Mouse (Mus musculus) right cerebral cortex, postnatal 36 days (tissue): Measurements from ENCODE around the gene Ttc30a2.
"Not testable (repeated sequence)": the region's sequence is repeated elsewhere in the genome, so short reads cannot be mapped to it uniquely, and the experiment has no call there.

Experiments
- DNase-seq, 2 experiments: peaks; one replicate each; pipeline ENCODE4 v3.0.0; 2022; ENCODE audit warnings: low spot score in 2 of 2, mixed read lengths in 1 of 2

The Ttc30a2 gene

DNA sequence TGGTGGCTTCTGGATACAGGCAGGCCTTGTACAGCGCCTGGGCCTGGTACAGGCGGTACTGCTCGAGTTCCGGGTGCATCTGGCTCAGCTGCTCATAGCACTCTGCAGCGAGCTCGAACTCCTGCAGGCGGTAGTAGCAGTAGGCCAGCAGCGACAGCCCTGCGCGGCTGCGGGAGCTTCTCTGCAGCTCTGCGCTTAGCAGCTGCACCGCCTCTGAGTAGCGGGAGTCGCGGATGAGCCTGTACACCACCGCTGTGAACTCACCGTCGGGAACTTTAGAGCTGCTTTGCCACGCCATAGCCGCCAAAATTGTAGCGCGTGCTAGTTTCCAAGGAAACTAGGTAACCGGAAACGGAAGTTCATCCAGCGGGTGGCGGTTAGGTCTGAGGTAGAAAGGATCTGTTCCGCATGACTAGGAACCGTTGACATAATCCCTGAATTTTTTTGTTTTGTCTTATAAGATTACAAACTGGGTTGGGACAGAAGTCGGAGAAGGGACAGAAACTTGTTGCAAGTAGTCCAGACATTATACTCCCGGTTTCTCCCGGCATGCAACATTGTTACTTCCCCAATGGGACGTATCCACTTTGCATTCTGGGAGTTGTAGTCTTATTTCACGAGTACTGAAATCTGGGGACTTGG is 3.6 kb upstream of the Ttc30a2 start, which contains the start of gene Ttc30a1:
TSS of gene Ttc30a1 (minus strand) at position 528 of the 642 bp plus-strand sequence.
- DNase-seq, result peak; percentile 61 to 63

DNA sequence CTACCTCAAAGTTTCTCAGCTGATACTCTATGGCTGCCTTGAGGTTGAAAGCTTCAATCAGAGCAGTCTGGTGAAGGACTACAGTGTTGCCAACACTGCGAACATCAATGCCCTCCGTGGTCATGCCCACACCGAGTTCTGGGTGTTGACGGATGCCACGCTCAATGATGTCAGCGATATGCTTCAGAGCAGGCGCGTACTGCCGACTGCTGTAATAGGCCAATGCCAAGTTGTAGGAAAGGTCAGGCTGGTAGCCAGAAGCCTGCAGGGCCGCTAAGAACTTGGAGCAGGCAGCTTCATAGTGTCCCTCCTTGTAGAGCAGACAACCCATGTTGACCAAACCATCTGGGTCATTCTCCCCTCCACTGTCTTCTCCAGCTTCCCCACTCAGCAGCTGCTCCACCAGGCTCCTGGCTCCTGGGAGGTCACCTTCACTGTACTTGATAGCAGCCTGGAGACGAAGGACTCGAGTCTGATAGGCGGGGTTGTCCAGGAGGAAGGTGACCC is 3.0 kb upstream of the Ttc30a2 start:
- not testable (repeated sequence) for DNase-seq

DNA sequence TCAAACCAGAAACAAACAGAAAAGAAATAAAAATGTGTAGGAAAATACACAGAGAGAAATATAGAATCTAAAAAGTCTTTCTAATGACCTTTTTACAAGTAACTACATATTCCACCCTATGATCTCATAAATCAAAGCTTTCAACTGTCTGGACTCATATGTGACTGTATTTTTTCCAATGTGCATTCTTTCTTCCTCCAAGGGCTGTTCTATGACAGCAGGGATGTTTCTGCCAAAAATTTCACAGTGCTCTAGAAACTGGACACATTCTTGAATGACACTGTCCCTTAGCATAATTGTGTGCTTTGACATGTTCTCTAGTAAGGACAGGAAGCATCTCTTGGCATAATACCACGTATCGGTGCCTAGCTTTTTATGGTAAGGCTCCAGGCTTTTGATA is 1.9 kb downstream of the Ttc30a2 start:
- not testable (repeated sequence) for DNase-seq

DNA sequence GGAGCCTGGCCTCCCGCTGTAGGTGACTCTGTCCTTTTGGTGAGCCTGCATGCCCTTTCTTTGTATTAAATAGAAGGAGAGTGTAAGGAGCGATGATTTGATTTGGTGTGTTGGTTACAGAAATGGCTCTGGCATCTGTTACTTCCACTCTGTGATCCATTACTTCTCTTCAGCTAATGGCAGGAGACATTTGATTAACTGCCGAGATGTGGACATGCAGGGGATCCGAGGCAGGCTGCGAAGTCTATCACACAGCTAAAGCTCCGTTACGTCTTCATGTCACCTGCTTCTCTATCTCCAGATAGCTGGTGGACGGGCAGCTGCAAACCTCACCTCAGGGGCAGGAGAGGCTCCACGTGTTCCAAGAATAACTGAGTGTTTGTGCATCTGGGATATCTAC is 3.8 kb downstream of the Ttc30a2 start:
- no peak for DNase-seq

DNA sequence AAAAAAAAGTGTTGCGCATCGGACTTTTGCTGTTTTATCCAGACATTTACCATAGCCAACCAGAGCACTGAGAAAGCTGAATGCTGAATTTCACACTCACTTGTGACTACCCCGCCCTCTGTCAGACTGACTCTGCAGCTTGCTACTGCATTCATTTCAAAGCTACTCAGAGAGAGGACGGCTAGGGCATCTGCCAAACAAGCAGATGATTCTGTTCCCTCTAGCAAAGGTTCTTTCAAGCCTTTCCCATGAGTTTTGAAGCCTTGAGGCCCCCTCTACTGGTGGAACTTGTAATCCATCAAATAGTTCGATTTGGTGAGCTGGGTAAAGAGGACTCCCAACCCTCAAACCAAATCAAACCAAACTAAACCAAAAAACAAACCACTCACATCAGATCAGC is 13.0 kb downstream of the Ttc30a2 start:
- peak; percentile 52 to 72 for DNase-seq

DNA sequence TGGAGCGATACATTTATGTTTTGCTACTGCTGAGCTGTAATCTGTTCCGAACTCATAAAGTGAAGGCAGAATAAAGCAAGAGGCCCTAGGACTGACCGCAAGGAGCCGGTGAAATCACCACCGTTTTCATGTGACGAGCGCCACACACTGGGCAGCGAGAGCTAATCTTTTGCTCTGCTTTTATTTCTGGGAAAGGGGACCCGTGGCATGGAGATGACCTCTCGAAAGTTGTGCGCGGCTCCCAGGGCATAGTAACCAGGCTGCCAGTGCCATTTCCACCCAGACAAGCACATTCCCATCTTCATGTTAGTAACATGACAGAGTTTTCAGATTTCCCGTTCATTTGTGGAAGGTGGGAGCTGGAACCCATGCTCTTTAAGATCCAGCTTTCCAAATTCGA is 13.5 kb downstream of the Ttc30a2 start:
- DNase-seq, result peak in 1 of 2 experiments; percentile 10

DNA sequence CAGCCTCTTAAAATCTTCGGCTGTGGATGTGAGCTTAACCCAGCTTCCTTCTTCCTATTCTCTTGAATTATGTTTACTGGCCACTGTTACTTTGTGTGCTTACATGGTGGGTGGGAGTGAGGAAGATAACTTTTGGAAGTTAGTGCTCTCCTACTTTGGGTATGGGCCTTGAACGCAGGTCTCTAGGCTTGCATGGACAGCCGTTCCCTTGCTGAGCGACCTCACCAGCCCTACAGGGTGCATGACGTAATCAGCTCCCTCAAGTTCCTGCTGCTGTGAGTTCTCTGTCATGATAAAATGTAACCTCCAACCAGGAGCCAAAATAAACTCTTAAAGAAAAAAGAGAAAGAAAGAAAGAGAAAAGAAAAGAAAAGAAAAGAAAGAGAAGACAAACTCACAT is 13.9 kb downstream of the Ttc30a2 start:
- DNase-seq, result no peak

DNA sequence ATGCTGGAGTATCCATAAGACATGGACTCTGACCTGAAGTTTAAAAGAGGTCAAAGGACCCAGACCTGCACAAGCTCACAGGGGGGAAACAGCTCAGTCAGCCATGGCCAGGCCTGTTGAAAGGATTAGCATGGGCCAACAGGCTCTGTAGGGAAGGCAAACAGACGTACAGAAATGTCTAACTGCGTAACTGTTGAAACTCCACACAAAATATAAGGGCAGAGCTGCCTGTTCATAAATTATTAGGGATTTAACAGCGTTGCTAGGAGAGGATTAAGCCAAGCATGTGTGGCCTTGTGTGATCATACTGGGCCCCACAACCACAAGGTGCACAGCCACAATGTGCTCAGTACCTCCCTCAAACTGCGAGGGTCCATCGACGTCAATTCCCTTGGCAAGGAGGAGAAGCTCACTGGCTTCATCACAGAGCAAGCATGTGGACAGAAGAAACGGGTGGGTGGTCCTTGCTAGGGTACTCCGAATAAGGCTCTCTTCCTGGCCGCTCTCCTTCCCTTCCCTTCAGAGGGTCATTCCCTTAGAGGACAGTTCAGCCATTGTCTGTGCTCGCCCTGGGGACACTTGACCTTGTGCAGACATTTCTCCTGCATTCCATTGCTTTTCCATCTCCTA is 14.6 kb downstream of the Ttc30a2 start:
- no peak for DNase-seq

DNA sequence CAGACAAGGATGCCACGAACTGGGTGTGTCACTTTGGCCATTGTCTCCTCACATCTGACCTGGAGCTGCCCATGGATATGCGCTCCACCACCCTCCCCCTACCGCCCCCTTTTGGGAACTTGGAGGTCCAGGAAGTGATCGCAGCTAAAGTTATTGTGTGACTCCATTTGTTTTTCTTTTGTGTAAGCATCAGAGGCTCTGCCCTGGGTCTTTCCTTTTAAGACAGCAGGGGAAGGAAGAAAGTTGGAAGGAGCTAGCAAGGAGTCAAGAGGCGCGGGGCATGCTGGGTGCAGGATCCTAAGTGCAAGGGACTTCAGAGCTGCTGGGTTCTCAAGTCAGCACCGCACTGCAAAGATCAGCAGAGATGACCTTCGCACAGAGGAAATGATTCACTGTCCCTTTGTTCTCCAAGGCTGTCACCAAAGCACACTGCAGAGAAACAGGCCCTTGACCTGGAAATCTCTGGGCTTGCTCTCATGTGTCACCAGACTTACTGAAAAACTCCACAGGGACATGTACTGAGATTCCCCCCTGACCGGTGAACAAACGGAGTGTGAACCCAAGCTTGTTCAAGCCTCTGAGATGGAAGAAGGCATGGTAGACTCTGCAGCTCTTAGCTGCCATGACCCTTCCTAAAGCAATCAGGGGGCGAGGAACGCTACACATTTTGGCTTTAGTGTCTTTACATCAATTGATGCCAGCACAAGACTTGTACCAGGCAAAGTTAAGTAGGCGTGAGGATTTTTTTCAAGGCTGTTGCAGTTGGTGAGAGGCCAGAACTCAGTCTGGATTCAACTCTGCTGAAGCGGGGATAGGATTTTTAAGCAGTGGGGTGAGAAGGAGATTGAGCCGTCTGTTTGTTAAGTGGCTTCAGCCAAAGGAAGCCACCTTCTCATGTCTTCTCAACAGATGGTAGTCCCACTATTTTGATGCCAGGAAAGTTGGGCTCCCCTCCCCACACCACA is 17.3 kb downstream of the Ttc30a2 start:
- no peak for DNase-seq

DNA sequence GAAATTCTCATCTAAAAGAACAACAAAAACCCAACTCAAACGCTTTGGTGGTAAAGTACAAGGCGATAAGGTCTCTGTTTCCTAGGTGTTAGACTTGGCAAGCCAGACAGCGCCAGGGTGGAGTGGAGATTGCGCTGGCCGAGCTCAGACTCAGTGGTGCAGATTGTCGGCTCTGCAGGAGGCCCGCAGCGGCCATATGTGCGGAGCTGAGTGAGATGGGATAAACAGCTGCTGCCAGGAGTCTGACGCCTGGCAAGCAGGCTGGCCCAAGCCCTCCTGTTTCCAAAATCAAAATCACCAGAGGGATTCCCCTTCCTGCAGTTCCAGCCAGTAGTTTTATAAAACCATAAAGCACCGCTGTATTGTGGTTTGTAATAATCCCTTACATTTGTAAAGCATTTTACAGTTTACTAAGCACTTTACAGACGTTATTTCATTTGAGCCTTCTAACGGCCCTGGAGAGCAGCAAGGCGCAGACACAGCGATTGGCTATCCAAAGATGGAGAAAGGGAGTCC is 18.1 kb downstream of the Ttc30a2 start:
- DNase-seq, result peak in 1 of 2 experiments; percentile 9

DNA sequence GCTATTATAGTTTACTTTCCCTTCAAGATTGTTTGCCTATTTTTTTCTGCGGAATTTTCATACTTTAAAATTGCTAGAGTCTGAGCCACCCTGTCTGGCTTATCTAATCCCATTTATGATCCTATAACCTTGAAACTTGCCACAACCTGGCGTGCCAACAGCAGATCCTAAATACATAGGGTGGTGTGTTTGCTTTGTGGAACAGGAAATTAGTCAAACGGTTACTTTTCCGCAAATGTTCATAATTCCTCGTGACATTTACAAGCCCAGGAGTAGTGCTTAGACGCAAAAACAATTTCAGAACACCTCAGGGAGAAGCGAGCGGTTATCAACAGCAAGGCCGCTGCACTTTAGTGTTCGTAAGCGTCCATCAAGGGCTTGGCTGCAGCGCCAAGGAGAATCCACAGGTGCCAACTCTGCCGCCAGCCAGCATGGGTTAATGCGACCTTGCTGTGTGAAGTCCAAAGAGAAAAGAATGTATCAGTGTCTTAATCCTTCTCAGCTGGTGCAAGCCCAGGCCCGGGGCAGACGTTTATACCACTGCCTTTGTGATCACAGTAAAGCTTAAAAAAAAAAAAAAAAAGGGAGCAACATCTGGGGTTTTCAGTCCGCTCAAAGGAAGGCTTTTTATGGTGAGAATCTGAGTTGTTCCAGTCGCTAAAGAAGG is 18.7 kb downstream of the Ttc30a2 start:
- no peak for DNase-seq

DNA sequence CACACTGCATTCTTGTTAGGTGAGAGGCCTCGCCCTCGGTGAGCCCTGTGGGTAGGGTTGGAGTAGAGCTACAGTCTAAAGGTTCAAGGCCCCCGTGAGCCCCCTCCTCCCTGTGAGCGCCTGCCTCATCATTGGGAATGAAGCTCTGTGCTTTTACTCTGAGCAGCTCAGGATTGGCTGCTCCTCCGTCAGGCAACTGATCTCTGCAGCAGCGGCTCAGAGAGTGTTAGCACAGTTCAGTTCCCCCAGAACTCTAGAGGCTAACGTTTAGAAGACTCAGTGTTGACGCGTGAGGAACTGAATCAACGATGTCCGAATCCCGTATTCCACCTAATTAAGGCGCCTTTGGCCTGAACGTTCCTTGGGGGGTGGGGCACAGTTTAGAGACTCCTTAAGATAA is 22.3 kb downstream of the Ttc30a2 start:
- no peak for DNase-seq

DNA sequence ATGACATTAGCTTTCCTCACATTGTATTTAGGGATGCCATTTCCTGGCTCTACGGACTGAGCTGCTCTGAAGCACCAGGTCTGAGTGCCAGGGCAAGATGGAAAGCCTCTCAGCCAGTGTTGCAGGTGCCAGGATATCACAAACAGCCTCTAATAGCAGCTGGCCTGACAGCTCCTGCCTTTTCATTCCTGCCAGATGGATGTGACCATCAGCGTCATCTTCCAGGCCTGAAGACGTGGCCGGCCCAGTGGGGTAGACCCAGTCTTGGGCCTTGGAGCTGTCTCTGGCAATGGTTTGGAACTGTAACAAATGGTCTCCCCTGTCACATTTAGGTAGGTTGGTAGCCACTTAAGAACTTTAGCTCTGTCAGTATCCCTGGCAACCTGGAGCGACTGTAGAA is 24.6 kb downstream of the Ttc30a2 start:
- DNase-seq, result no peak

DNA sequence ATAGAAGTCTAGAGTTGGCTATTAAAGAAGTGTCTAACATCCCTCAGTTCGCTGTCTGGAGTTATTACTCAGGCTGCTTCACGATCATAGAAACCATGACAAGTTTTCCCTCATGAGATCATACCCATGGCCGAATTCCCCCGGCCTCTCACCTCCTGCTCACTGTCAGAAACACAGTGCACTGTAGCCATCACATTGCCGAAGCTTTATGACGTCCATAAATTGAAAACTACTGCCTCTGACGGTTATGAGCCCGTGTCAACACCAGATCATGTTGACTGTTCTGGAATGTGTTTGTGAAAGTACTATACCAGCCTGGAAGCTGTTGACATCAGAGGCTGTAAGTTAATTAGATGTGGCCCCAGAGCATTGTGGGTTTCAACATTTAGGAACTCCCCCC is 27.3 kb downstream of the Ttc30a2 start:
- no peak for DNase-seq

DNA sequence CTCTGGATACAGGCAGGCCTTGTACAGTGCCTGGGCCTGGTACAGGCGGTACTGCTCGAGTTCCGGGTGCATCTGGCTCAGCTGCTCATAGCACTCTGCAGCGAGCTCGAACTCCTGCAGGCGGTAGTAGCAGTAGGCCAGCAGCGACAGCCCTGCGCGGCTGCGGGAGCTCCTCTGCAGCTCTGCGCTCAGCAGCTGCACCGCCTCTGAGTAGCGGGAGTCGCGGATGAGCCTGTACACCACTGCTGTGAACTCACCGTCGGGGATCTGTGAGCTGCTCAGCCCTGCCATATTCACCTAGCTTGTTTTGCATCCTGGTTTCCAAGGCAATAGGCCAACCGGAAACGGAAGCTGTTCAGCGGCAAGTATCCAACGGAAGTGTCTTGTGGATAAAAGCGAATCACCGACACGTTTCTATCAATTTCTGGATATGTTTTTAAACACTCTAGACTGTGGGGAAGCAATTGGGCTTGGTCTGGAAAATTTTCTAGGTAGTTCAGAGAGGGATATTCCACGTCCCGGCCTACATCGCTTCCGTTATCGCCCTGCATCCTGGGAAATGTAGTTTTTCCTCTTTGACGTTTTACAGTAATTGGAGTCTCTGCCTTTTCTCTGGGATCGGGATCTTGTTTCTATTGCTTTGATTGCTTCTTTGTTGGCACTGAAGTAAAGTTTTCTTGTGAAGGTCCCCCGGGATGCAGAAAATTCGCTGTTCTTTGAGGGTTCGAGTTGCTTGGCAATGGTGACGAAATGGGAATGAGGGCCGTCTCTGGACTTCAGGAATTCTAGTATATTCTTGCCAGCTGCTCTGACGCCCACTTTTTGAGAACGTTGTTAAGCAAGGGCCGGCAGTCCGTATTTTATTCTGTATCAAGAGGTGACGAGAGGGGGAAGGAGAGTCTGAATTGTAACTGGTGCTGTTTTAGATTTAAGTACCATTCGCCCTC is 39.6 kb downstream of the Ttc30a2 start, which contains the start of gene Ttc30b:
TSS of gene Ttc30b (minus strand) at position 469 of the 947 bp plus-strand sequence.
- DNase-seq, result peak; percentile 51 to 71

DNA sequence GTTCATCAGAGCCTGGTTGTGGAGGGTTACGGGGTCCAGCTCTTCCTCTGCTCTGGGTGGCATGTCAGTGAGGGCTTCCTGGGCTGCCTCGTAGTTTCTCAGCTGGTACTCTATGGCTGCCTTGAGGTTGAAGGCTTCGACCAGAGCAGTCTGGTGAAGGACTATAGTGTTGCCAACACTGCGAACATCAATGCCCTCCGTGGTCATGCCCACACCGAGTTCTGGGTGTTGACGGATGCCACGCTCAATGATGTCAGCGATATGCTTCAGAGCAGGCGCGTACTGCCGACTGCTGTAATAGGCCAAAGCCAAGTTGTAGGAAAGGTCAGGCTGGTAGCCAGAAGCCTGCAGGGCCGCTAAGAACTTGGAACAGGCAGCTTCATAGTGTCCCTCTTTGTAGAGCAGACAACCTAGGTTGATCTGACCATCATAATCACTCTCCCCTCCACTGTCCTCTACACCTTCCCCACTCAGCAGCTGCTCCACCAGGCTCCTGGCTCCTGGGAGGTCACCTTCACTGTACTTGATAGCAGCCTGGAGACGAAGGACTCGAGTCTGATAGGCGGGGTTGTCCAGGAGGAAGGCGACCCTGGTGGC is 40.4 kb downstream of the Ttc30a2 start:
- not testable (repeated sequence) for DNase-seq

DNA sequence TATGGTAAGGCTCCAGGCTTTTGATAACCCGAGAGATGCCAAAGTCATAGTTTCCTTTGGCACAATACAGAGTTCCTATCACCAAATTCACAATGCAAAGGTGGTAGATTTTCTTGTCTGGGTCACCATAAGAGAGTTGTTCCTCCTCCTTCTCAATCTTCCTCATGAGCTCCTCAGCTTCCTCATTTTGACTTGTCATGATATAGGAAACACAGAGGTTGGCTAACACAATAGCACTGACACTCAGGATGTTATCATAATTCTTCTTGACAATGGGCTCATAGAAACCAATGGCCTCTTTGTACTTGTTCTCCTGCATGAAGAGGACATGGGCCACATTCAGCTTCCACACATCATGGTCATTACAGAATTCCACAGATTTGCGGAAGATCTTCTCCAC is 41.3 kb downstream of the Ttc30a2 start:
- DNase-seq, result not testable (repeated sequence)

DNA sequence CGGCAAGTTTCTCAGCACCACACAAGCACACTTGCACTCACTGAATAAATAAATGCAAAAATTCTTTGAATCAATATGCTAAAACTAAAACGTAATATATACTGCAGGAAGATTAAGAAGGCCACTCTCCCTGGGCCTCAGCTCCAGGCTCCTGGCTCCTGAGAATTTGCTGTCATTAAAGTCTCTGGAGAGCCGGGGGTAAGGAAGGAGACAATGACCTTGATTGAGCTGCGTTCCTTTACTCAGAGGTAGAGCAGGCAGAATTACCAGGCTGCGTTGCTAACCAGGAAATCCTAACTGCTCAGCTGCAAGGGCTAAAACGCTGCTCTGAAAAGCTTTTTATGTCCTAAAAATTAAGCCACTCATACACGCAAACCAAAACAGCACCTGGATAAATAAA is 44.4 kb downstream of the Ttc30a2 start:
- DNase-seq, result no peak

DNA sequence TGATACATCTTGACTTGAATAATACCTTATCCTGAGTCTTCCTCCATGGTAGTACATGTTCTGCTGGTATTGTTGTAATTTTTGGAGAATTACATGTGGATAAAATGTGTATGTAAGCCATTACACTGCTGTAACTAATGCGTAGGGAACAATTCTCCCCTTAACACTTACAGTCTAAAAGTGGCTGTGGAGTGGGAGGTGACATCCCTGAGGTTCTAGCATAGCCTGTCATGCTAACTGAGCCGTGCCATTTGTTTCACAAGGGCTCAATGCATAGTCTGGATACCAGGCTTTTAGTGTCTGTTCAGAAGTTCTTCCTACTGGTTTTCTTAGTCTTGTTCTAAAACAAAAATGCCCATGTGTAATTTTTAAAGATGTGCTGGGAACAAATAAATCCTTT is 47.0 kb downstream of the Ttc30a2 start:
- peak in 1 of 2 experiments; percentile 41 for DNase-seq
